Mouse (Mus musculus) urinary bladder, postnatal 25 days (tissue): ENCODE data around the gene Spns2.
A peak's percentile ranks its signal among the peaks of the same experiment; 100 is the strongest.
"Not testable (repeated sequence)": the region's sequence is repeated elsewhere in the genome, so short reads cannot be mapped to it uniquely, and the experiment has no call there.

Experiments used
- DNase-seq: peaks from one replicate; pipeline ENCODE4 v3.0.0; 2022; ENCODE audit warnings: low spot score

The Spns2 gene

DNA sequence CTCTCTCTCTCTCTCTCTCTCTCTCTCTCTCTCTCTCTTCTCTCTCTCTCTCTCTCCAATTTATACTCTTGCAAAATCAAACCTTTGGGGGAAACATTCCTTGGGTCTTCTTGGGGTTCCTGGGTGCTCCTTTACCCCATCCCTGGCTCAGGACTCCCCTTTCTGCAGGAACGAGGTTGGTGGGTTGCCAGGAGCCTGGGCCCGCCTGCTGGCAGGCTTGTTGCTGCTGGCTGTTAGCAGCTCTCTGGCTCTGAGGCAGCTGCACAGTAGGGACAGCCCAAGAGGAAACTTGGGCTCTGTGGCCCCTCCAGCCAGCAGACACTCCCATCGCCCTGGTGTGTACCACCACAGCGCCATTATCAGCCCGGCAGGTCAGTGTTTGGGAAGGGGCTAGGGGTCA lies 53.4 kb downstream of the Spns2 start:
- DNase-seq: no peak

DNA sequence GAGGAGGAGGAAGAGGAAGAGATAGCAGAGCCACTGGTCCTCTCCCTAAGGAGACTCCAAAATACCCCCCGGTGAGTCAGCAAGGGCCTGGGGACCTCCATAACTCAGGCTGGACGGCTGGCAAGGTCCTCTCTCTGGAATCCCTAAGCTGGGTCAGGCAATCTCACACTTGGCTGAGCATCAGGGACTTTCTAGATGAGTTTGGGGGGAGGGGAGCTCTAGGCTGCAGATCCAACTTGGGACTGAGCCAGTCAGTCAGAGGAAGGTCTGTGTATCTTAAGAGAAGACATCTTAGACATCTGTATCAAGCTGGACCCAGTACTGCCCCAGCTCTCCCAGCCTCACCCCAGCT lies 54.0 kb downstream of the Spns2 start:
- no peak for DNase-seq

DNA sequence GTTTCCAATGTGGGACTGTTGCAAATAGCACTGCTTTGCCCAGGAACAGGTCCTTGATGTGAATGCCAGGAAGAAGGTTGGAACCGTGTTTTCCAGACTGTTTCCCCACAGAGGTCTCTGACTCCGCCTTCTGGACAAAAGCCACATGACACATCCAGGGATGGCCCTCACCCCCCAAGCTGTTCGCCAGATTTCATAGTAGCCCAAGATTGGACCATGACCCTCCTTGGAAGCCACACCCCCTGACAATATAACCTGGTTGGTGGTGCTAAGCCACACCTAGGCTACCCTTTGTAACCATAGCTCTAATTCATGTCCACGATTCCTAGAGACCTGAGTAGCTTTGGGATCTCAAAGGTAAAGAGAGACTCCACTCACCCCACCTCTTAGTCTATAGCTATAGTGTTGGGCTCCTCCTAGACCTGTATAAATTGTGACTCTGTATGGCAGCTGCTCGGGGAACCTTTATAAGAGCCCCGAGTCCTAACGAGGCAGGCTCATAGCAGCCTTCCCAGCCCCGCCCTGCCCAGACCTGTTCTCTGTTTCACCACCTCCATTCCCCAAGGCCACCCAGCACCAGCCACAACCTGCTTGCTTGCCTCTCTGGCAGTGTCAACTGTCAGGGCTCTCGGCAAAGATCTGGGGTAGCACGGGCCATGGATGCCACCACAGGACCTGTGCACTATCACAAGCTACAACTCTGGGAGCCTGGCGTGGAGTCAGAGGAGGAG lies 54.6 kb downstream of the Spns2 start, which contains the start of gene Ggt6:
Gene Ggt6 (plus strand): TSS at position 564 of the 731 bp plus-strand sequence.
- DNase-seq: no peak

DNA sequence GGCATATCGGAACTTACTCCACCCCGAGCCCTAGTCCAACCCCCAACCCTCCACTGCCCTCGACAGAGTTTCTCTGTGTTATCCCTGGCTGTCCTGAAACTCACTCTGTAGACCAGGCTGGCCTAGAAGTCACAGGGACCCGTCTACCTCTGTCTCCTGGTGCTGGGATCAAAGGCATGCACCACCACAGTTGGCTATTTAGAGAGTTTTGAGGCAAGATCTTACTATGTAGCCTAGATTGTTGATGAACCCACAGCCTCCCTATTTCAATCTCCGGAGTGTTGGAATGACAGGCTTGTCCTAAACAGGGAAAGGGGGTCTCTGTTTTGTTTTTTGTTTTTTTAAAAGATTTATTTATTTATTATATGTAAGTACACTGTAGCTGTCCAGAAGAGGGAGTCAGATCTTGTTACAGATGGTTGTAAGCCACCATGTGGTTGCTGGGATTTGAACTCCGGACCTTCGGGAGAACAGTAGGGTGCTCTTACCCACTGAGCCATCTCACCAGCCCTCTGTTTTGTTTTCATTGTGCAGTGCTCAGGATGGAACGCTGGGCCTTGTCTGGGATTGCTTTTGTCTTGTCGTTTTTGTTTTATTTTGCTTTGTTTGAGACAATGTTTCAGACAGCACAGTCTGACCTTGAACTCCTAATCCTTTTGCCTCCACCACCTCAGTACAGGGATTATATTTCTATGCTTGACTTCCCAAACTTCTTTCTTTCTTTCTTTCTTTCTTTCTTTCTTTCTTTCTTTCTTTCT lies 59.2 kb downstream of the Spns2 start:
- not testable (repeated sequence) for DNase-seq

DNA sequence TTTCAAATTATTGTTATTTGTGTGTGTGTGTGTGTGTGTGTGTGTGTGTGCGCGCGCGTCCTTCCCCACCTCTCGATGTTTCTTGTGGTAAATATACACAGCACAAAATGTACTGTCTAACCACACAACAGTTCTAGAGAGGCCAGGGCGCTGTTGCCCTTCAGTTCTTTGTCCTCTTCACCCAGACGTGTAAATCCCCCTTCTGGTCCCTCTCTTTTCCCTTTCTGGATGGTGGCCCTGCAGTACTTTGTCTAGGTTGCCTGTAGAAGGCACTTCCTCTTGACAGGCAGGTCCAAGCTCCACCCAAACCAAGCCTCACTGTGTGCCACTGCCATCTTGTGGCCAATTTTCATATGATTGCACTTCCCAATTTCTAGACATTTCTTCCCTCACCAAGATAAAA lies 60.4 kb downstream of the Spns2 start:
- peak; percentile 65 for DNase-seq

DNA sequence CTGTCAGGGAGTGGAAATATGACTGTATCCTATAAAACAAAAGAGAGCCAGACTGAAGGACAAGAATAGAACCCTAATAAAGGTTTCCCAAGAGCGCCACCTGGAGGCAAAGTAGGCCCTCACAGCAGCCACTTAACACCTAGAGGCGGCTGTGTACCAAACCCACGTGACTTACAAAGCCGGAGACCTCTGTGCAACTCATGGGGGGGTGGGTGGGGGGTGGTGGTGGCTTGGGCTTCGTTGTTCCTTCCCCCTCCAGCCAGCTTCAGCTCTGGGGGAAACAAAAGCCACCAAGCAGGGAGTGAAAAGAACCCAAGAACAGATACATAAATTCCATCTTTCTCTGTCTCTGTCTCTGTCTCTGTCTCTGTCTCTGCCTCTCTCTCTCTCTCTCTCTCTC lies 61.0 kb downstream of the Spns2 start:
- peak; percentile 82 for DNase-seq

DNA sequence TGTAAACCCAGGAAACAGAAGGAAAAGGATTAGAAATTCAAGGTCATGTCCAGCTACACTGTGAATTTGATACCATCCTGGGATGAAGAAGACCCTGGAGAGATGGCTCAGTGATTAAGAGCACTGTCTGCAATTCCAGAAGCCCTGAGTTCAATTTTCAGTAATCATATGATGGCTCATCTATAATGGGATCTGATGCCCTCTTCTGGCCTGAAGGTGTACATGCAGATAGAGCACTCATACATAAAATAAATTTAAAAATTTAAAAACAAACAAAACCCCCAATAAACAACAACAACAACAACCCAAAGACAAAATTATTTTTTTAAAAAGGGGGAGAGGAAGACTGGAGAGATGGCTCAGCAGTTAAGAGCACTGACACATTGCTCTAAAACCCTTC lies 62.8 kb downstream of the Spns2 start:
- no peak for DNase-seq

DNA sequence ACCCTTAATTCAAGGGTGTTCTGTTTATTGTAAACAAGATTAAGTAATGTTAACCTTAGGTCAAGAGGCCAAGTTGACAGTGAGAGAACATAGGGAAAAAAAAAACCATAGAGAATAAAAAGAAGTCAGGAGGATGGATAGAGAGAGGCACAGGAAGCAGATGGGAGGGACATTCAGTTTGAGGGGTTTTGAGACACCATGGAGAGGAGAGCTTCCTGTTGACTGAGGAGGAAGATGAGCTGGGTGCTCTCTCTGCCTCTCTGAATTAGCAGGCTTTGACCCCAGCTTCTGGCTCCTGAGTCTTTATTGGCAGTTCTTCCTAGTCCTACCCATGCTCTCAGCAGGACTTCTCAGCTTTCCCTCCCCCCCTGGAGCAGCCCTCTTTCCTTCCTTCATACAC lies 64.5 kb downstream of the Spns2 start:
- no peak for DNase-seq

DNA sequence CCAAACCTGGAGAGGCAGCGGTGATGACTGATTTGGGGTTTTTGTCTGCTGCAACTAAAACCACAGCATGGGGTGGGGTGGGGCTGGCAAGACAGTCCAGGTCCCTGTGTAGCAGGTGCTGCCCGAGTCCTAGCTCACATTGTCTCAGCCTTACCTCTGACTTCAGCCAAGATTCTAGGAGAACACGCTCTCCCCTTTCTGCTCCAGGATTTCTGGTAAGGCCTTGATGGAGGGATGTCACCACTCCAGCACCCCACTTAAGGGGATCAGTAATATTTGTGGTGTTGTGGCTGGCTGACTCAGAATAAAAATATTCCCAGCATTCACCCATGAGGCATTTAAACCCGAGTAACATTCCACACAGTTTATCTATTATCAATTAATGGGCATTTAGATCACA lies 66.0 kb downstream of the Spns2 start:
- no peak for DNase-seq

DNA sequence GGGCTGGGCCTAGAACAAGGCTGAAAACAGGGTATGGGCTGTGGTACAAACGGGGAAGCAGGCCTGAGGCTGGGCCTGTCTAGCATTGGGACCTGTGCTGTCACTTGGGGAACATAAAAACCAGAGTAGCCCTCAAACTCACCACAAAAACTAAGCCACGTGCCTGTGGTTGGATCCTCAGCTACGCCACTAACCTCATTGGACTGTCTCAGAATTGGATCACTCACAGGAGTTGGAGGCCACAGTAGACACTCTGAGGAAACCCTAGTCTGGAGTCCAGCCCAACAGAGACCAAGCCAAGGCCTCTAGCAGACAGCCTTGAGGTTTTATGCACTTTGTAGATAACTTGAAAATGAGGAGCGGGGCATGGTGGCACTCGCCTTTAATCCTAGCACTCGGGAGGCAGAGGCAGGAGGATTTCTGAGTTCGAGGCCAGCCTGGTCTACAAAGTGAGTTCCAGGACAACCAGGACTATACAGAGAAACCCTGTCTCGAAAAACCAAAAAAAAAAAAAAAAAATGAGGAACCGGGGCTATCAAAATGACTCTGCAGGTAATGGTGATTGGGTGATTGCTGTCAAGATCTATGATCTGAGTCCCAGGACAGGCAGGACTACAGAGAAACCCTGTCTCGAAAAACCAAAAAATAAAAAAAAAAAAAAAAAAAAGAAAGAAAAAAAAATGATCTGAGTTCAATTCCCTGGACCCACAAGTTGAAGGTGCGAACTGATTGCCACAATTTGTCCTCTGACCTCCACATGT lies 68.0 kb downstream of the Spns2 start:
- no peak for DNase-seq

DNA sequence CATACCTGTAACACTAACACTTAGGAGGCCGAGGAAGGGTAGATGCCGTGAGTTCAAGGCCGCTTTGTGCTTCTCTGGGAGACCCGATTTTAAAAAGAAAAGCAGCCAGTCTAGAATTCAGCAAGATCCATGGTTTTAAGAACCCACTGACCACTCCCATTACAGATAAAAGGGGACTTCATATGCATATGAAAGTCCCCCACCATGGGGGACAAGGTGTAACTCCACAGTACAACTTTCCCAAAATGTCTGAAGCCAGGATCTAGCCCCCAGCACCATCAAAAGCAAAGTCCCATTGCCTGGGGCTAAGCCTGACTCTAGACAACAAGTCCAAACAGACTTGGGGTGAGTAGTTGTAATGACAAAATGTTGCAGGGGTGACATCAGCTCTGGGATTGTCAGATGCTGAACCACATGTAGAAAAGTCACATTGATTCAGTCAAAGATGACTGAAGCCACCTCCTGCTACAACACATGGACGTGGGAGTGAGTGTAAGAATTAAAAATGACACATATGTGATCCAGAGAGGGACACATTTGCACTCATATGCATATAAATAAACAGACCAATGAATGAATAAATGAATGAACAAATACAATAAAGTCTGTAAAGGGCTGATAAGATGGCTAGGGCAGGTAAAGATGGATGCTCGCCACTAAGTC lies 69.1 kb downstream of the Spns2 start:
- no peak for DNase-seq

DNA sequence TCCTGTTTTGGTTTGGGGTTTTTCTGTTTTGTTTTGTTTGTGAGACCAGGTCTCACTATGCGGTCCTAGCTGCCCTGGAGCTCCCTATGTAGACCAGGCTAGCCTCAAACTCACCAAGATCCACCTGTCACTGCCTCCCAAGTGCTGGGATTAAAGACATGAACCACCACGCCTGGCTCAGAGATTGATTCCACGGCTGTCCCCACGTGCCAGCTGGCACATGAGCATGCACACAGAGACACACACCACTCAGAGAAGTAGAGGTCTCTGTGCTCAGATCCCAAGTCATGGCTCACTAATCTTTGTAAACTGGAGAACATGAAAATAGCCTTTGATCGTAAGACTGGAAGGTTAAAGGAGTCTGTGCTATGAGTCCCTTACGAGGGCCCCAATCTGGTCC lies 70.7 kb downstream of the Spns2 start:
- DNase-seq: no peak

DNA sequence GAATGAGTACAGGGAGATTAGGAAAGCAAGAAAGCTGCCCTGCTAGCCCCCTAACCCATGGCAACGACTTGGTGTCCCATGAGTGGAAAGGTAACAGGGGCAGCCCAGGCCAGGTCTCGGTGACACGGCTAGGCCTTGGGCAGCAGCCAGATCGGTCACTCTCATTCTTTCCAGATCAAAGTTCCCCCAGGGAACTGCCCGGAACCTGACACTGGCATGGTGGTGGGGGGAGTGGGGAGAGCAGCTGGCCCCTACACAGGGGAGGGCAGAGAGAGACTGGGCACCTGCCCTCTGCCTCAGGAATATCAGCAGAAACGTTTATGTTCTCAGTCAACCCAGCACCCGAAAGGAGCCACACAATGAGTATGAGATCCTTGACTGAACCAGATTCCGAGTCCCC lies 71.5 kb downstream of the Spns2 start:
- DNase-seq: no peak

DNA sequence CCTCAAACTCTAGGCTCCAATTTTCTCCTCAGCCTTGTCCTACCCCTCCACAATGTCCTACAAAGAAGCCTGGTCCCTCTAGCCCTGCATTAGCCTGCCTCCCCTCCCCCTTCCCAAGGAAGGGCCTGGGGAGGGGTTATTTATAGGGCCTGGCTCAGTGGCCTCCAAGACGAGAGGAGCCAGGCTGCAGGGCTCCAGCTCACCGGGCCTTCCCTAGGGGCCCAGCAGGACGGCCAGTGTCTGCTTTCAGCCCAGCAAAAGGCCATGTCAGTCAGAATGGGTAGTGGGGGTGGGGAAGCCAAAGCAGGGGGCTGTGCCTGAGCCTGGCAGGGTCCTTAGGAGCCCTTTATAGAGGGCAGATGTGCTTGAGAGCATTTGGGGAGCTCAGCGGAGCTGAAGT lies 72.3 kb downstream of the Spns2 start:
- DNase-seq: no peak

DNA sequence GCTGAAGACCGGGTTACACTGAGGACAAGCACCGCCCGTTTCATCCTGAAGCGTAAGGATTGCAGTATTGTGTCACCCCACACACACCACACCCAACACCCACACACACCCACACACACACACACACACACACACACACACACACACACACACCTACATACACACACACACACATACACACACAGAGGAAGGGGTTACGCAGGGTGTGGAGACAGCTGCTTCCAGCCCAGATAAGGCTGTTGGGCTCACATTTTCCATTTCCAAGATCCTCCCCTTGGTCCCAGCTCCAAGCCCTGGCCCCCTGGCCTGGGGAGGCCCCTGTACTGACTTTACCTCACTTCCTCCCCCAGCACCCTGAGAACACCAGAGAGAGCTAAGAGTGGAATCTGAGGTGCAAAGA lies 73.0 kb downstream of the Spns2 start:
- no peak for DNase-seq

DNA sequence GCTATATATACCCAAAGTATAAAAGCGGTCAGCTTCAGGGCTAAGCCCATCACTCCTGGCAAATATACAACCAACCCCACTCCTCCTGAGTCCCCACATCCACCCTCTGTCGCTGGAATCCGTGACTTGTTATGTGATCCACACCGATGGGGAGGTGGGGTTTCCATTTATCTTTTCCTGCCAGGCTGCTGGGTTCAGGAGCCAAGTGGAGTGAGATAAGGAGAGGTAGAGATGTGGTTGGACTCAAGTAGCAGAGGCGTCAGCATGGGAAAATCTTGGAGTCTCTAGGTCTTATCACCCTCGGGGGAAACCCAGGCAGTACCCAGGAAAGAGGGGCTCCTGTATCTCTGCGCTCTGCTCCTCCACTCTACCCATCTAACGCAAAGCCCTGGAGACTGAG lies 74.5 kb downstream of the Spns2 start:
- no peak for DNase-seq

DNA sequence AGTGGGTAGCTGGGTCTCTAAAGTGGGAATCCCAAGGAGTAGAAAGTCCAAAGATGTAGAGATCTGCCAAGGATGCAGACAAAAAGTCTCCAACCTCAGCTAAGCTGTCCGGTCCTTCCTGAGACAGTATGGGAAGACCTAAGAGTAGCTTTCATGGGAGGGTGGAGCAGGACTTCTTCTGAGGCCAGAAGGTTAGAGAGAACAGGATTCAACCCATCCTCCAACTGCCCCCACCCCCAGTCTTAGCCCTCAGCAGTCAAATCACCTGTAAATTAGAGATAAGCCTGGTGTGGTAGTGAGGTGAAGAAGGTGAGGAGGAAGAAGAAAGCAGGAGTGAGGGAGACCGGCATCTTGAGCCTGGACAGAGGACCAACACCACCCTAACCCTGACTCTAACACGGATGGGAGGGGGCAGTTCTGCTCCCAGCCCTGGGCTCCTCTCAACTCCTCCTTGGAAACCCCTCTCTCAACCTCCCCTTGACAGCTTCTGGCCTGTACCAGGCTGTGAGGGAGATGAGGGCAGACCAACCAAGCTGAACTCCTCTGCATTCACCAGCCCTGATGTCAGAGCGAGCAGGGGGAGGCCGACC lies 76.0 kb downstream of the Spns2 start:
- DNase-seq: no peak

DNA sequence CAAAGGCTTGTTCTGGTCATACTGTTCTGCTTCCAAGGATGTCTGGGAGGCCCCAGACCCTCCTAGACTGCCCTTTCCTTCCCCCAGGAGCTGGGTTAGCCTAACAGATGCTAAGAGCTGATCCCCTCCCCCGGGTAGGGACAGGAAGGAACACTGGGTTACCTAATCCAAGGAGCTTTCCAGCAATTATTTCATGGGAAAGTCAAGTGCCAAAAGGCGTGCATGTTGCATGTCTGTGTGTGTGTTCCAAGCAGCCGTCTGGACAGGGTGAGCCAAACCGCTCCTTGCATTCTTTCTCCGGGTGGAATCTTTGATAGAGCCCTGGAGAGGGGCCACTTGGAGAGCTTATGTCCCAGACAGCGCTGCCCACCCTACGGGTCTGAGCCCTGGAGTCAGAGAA lies 76.7 kb downstream of the Spns2 start:
- DNase-seq: peak; percentile 32

DNA sequence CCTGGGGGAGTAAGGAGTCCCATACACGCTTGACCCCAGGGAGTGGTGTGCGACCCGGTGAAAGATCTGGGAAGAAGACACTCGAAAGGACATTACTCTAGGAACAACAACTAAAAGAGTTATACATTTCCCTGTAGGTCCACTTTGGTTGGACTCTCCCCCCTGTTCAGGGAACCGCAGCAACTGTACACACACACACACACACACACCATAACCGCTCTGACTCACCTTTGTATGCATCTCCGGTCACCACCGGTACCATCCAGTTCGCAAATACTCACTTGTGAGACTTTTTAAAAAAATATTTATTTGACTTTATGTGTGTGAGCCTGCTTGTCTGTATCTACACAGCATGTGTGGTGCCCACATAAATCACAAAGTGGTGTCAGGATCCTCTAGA lies 77.8 kb downstream of the Spns2 start:
- DNase-seq: no peak

DNA sequence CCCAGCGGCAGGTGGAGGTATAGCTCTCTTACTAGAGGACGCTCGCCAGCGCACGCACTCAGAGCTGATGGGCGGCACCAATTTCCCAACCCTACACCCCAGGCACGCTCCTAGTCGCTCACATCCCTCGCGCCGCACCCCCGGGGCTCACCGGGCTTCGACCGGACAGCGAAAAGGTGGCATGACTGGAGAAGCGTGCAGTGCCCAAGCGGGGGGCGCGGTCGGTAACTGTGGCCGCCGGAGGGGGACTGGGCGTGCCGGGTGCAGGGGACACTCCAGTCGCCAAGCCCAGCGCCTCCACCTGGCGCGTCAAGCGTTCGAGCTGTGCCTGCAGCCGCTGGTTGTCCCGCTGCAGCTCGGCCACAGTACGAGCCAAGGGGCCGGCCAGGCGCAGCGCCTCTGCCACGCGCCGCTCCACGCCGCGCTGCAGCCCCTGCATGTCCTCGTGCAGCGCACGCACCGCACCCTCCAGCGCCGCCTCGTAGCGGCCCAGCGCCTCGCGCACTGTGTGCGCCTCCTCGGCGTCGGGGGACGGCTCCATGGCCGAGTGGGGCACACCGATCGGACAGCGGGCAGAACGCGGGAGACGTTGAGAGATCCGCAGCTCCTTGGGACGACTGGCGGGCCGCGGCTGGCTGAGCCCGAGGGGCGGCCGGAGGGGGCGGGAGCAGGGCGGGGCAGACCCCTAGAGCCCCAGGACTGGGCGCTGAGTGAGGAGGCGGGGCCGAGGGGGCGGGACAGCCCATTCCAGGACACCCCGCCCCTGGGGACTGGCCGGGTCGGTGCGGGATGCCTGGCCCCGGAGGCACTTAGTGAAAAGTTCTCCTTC lies 78.4 kb downstream of the Spns2 start, which contains the start of gene Smtnl2:
Gene Smtnl2 (minus strand): TSS at position 621 of the 829 bp plus-strand sequence.
- peak; percentile 87 for DNase-seq

DNA sequence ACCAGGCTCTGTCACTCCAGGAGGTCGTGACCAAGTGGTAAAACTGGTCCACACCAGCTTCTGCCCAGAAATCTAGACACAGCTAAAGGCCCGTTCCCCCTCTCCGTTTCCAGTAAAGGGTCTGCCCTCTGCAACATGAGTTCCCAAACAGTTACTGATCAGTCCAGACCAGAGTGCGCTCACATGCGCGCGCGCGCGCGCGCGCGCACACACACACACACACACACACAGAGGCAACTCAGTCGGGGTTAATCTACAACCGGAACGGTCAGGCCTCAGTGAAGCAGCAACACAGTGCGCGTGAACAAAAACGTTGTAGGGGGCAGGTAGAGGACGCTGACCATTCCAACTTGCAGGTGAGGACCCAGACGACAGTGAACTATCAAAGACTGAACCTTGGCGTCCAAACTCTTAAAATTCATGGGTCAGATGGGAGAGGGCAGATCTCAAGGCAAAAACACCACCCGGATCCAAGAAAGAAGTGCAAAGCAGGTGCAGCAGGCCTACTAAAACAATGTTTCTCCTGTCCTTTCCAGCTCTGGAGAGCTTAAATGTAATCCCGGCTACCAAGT lies 79.1 kb downstream of the Spns2 start:
- DNase-seq: no peak
